Mouse (Mus musculus) kidney, adult 2 months (tissue): ENCODE results near the gene Ttyh1.

Source experiments
- CTCF ChIP-seq: fragments of 200-500 bp; conservative IDR thresholded peaks from 2 replicates; pipeline ENCODE4 v1.5.1; 2011; ENCODE audit warnings: low read depth, mild to moderate bottlenecking, control low read depth, low read length, moderate library complexity, mixed read lengths; ENCODE audit not compliant: insufficient read depth, insufficient read length
- POLR2A ChIP-seq: fragments of 200-500 bp; IDR thresholded peaks from one replicate; pipeline ENCODE4 v1.6.1; 2011; ENCODE audit warnings: low read depth, low read length, control low read depth

DNA sequence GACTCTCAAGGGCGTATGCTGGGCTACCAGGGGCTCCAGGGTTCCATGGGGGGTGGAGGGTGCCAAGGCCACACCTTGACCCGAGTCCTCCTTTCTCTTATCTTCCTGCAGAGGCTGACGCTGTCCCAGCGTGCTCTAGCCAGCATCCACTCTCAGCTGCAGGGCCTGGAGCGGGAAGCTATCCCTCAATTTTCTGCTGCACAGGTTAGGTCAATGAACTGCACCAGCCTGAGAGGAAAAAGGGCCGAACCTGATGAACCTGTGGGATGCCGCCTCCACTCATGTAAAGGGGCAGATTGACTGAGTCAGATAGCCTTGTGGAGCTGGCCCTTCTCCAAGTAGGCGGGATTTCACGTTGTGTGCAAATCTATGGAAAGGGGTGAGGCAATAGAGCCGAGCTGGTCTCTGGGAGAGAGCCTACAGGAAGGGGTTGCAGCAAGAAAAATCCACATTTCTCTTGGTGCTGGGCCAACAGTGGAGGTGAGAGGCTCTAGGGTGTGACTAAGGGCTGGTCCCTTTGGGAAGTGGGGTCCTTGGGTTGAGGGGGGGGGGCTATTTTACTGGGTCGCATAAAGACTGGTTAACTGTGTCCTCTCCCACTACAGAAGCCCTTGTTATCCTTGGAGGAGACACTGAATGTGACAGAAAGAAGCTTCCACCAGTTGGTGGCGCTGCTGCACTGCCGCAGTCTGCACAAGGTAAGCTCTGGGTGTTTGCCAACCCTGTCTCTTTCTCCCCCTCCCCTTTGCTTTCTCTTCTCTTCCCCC is 11.7 kb downstream of the Ttyh1 start:
- TF ChIP-seq POLR2A (no peak), CTCF (peak; percentile 98)
